Mouse (Mus musculus) heart, adult 9 months (tissue): ENCODE results near the gene Samd14.

Experiments used
- DNase-seq, 2 experiments: peaks; one replicate each; pipeline ENCODE4 v3.0.0; 2022; ENCODE audit warnings: low spot score in 2 of 2

Samd14 gene

GRCm38 (mm10) chr11:95033617-95034016, 23.9 kb downstream of the Samd14 start:
- no peak for DNase-seq

- DNase-seq = no peak
Measured at GRCm38 (mm10) chr11:95034902-95035301, 25.2 kb downstream of the Samd14 start.

DNA sequence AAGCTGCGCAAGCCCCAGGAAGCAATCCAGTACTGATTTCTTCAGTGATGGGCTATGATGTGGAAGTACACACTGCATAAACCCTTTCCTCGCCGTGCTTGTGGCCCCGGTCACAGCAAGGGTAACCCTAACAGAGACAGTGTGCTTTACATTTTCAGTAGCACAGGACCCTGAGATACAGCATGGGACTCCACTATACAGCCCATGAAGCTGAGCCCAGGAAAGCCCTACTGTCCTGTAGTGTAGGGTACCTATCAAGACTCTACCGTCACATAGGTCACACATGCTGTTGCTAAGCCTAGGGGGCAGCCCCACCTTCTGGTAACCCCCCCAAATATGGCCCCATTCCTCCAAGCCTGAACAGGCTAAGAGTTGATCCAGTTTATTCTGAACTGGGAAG, 26.8 kb downstream of the Samd14 start:
- no peak for DNase-seq

- no peak for DNase-seq
Measured at GRCm38 (mm10) chr11:95037306-95037705, 27.6 kb downstream of the Samd14 start.

DNA sequence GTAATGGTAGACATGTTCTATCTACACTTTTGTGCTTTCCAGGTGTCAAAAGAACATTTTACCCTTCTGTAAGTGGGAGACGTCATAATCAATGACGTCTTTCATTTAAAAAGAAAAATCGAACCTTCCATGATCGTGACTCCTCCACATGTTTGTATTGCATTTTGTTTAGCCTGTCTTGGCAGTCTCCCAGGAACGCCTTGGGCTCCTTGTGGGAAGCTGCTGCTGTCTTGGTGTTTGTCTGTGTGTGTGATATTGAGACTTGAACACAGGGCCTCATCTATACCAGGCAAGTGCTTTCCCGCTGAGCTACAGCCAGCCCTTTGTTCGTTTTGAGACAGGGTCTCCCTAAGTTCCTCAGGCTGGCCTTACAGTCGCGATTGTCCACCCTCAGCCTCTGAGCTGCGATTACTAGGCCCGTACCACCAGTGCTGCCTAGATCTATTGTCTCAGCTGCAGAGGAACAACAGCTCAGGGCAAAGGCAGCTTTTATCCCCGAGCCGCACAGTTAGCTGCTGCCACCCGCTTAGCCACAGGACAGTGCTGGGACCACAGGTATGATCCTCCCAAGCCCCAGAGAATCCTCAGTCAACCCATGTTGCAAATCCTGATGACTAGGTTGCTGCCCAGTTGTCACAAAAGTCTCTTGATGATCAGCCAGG, 28.6 kb downstream of the Samd14 start:
- no peak for DNase-seq

DNA sequence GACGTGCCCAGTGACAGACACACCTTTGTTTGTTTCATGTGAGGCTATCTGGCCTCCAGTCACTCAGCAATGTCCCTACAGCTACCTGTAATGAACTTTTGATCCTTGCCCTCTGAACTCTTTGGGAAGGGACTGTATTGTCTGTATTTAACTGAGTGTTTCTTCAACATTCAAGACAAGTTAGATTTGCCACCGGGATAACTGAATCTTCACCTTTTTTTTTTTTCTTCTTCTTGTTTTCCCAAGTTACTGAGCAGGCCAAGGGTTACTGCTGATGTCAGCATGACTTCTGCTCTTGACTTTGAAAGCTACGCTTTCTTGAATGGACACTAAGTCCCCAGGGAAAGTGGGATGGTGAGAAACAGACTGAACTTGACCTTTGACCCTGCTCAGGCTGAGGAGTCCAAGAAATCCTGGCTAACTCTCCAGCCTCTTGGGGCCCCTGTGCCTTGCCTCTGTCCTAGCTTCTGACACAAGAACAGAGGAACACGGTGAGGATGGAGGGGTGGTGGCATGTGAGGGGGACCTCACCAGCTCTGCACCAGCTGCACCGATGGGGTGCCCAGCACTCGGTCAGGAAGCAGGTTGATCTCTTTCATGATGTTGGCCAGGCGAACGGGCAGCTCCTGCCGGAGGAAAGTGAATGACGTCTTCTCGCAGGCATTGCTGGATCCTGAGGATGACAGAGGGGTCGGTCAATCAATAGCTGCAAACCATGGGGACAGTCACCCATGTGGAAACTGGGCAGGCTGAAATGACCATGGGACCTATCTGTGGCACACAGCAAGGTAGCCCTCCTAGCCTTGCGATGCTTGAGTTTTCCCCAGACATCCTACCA, 29.4 kb downstream of the Samd14 start:
- peak in 1 of 2 experiments; percentile 25 for DNase-seq

- no peak for DNase-seq
Measured at GRCm38 (mm10) chr11:95039766-95040165, 30.1 kb downstream of the Samd14 start.

DNA sequence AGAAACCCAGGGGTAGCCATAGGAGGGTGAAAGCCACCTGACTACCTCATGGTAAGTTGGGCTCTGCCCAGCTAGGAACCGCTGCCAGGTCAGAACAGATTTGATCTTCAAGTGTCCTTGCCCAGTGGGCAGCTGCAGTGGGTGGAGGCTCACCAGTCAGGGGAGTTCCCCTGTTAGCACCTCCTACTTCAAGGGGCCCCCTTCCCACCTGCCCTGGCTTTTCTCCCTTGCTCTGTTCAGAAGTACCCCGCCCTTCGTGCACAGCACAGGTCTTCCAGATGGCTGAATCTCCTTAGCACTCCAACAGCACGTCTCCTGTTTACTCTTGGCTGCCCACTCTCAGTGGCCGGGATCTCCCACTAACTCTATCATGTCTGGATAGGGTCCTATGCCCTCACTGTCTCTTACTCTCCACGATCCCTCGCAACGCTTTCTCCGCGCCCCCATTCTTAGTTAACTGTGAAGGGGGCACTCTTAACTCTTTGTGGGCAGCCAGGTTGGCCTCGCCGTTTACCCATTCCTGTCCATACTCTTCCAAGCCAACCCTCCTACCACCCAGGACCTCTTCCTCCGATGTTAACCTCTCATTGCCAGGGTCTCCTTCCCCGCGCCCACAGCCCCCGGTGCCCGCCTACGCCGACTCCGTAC, 30.9 kb downstream of the Samd14 start:
- peak; percentile 82 to 88 for DNase-seq

GRCm38 (mm10) chr11:95041139-95041609, 31.5 kb downstream of the Samd14 start, which contains the start of gene Pdk2:
Pdk2 (minus strand) TSS chr11:95041354.
- peak; percentile 98 for DNase-seq

DNA sequence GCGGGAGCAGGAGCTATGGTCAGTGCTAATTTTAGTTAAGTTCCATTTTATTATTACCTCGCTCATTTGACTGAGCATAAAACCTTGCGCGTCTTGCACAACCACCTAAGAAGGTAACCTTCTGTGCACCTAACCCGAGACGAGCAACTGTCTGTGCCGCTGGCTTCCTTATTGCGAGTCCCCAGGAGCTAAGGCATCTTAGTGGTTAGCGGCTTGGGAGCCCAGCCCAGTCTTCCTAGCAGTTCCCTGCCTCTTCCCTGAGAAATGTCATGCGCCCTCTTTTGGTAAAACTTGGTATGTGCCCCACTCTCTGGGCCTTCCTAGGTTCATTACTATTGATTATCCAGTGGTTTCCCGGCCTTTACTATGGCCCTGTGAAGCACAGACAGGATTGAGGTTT, 32.4 kb downstream of the Samd14 start:
- peak; percentile 83 to 87 for DNase-seq

DNA sequence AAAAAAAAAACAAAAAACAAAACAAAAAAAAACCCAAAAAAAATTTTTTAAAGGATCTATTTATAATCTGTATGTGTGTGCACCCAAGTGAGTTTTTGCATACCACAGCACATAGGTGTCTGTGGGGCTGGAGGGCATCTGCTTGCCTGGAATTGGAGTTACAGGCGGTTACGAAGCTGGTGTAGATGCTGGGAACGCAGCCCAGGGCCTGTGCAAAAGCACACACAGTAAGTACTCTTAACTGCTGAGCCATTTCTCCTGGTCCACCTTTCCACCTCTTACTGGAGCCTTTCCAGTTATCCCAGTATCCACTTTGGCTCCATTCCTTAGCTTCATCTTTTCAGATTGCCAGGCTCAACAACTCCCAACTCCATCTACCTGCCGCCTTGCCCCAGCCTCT, 33.4 kb downstream of the Samd14 start:
- DNase-seq = no peak

GRCm38 (mm10) chr11:95043608-95044007, 33.9 kb downstream of the Samd14 start:
- no peak for DNase-seq

- no peak for DNase-seq
Measured at GRCm38 (mm10) chr11:95044185-95044870, 34.6 kb downstream of the Samd14 start.

GRCm38 (mm10) chr11:95046980-95047680, 37.5 kb downstream of the Samd14 start:
- peak; percentile 64 to 67 for DNase-seq

- no peak for DNase-seq
Measured at GRCm38 (mm10) chr11:95053062-95053461, 43.4 kb downstream of the Samd14 start.

DNA sequence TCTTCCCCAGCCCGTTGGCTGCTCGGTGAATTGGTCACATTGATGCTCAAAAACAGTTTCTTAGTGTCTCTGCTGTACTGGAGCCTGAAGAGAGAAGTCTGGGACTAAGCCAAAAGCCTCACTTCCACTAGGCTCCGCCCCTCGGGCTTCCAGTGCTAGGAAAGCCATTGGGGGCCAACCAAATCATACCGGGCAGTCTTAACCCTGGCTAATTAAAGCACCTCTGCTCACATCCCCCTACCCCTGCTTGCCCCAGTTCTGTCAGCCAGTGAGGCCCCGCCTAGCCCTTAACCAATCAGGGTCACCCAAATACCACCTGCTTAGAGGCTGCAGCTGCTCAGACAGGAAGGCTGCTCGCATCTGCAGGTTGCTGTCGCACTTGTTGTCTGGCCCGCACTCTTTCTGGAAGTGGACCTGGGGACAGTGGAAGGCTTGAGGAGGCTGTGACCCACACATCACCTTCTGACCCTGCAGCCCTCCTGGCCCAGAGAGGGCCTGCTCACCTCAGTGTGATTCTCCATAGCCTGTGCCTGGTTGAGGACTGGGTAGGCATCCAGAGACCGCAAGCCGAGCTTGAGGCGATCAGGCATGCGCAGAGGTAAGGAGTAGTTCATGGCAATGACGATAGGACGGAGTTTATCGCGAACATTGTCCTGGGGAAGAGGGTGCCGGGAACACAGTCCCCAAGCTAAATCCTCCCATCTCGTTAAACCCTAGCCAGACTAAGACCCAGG, 47.3 kb downstream of the Samd14 start:
- no peak for DNase-seq

- DNase-seq = no peak
Measured at GRCm38 (mm10) chr11:95069226-95069957, 59.7 kb downstream of the Samd14 start.

- no peak for DNase-seq
Measured at GRCm38 (mm10) chr11:95070140-95071107, 60.7 kb downstream of the Samd14 start.

DNA sequence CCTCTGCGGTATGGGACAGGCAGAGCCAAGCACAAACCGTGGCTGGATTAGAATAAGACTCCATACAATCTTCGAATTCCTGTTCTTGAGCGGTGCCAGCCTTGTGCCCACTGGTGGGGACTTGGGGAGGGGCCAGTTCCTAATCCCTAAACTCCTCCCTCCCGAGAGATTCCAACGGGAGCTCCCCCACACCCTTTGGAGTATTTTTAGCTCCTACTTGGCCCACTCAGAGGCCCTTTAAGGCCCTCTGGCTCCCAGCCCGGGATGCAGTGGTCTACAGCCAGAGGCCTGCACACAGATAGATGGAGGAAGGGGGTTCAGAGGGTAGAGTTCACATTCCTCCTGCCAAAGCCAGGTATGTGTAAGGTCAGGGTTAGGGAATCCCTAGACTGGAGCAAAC, 61.6 kb downstream of the Samd14 start:
- peak in 1 of 2 experiments; percentile 43 for DNase-seq
